ENCODE assay signal across 14 mouse cellular contexts in the genomic region with DNA sequence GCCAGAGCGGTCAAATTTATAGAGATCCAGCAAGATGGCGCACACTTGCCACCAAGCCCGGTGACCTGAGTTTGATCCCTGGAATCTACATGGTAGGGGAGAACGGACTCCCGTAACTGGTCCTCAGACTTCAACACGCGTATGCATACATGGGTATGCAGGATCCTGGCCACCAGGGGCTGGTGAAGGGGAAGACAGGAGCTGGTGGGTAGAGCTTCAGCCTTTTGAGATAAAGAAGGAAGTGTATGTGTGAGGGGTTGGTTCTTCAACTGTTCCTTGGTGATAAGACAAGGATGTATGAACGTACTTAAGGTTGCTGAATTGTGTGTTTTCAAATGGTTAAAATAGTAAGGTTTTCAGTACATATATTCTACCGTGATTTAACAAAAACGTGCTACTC. TPM values are rescaled to one million over a fixed set of nuclear protein-coding genes. Genes with fewer than 3 reads are reported as not detected.
A peak's percentile ranks its signal among the peaks of the same experiment; 100 is the strongest.
DNase-seq lines count a peak whose midpoint lies in the region; ATAC-seq and TF ChIP-seq lines count a peak whose summit lies in the region.
"Had no signal": no experiment of that assay in that cellular context is flagged by ENCODE, and none has a peak within 500 bp of the region (broad histone marks: within the 10 kb centered on the region; RNA-seq: fewer than 3 reads in every experiment).

No protein-coding gene starts in this region.

- peaks cover 18% of the 10 kb centered on the region for H3K36me3 ChIP-seq in forebrain, embryonic 10.5 days (replicated peaks)
- H3K36me3 ChIP-seq in forebrain, embryonic 14.5 days (ENCODE audit: control insufficient read depth, insufficient read depth, low read length), result peaks cover 5% of the 10 kb centered on the region; the same call in 1 of the 2 replicates
- peaks cover 8% of the 10 kb centered on the region for H3K36me3 ChIP-seq in liver, embryonic 14.5 days (replicated peaks; ENCODE audit: control insufficient read depth, insufficient read depth, low read depth)
- H3K36me3 ChIP-seq in embryonic facial prominence, embryonic 10.5 days (replicated peaks), result peaks cover 19% of the 10 kb centered on the region
- H3K36me3 ChIP-seq in forebrain, embryonic 11.5 days (ENCODE audit: control insufficient read depth, insufficient read depth, low read length), result peaks cover 4% of the 10 kb centered on the region; the same call in 1 of the 2 replicates

- no peak overlapping the region for H3K4me2 ChIP-seq in forebrain, embryonic 14.5 days (ENCODE audit: low read length)
- H3K4me2 ChIP-seq in liver, embryonic 14.5 days (ENCODE audit: low read depth), result peak overlapping the region; percentile 75
- no peak overlapping the region for H3K4me2 ChIP-seq in forebrain, embryonic 11.5 days (ENCODE audit: low read depth, low read length, severe bottlenecking)

- H3K27ac ChIP-seq in forebrain, embryonic 10.5 days, result no peak overlapping the region
- H3K27ac ChIP-seq in forebrain, embryonic 14.5 days (ENCODE audit: low read depth, low read length), result no peak overlapping the region
- peak overlapping the region; percentile 54 for H3K27ac ChIP-seq in liver, embryonic 14.5 days
- no peak overlapping the region for H3K27ac ChIP-seq in embryonic facial prominence, embryonic 10.5 days (replicated peaks)
- H3K27ac ChIP-seq in forebrain, embryonic 11.5 days (ENCODE audit: low read depth, low read length), result no peak overlapping the region

- WGBS in forebrain, embryonic 10.5 days, result 95% methylated on average over 10 of the region's 10 CpGs
- WGBS in forebrain, embryonic 14.5 days, result 94% methylated on average over 10 of the region's 10 CpGs
- WGBS in liver, embryonic 14.5 days (ENCODE audit: insufficient replicate concordance), result 53% methylated on average over 10 of the region's 10 CpGs
- WGBS in embryonic facial prominence, embryonic 10.5 days, result 94% methylated on average over 10 of the region's 10 CpGs
- 94% methylated on average over 10 of the region's 10 CpGs for WGBS in forebrain, embryonic 11.5 days

- no peaks in the 10 kb centered on the region for H3K27me3 ChIP-seq in forebrain, embryonic 10.5 days (ENCODE audit: poor library complexity, severe bottlenecking)
- no peaks in the 10 kb centered on the region for H3K27me3 ChIP-seq in forebrain, embryonic 14.5 days (replicated peaks; ENCODE audit: control insufficient read depth, insufficient read depth, low read length)
- no peaks in the 10 kb centered on the region for H3K27me3 ChIP-seq in liver, embryonic 14.5 days (ENCODE audit: control insufficient read depth, insufficient read depth, low read length)
- no peaks in the 10 kb centered on the region for H3K27me3 ChIP-seq in embryonic facial prominence, embryonic 10.5 days (replicated peaks; ENCODE audit: low read depth, poor library complexity, severe bottlenecking)
- no peaks in the 10 kb centered on the region for H3K27me3 ChIP-seq in forebrain, embryonic 11.5 days (ENCODE audit: control insufficient read depth, insufficient read depth, low read length)

- H3K9ac ChIP-seq in forebrain, embryonic 14.5 days (ENCODE audit: low read length), result no peak overlapping the region
- H3K9ac ChIP-seq in liver, embryonic 14.5 days (replicated peaks), result no peak overlapping the region; the same call in 1 of the 2 replicates
- no peak overlapping the region for H3K9ac ChIP-seq in forebrain, embryonic 11.5 days (ENCODE audit: low read length)

- no peaks in the 10 kb centered on the region; the same call in 1 of the 2 replicates for H3K9me3 ChIP-seq in forebrain, embryonic 10.5 days
- no peaks in the 10 kb centered on the region for H3K9me3 ChIP-seq in forebrain, embryonic 14.5 days (replicated peaks; ENCODE audit: control insufficient read depth, low read length)
- no peaks in the 10 kb centered on the region for H3K9me3 ChIP-seq in liver, embryonic 14.5 days (ENCODE audit: control insufficient read depth, low read length)
- no peaks in the 10 kb centered on the region for H3K9me3 ChIP-seq in embryonic facial prominence, embryonic 10.5 days
- H3K9me3 ChIP-seq in forebrain, embryonic 11.5 days (ENCODE audit: control insufficient read depth, low read length), result no peaks in the 10 kb centered on the region
- H3K9me3 ChIP-seq: limb, embryonic 10.5 days had no signal

- DNase-seq in forebrain, embryonic 10.5 days (ENCODE audit: extremely low spot score, low spot score), result no peak
- DNase-seq in forebrain, embryonic 14.5 days (ENCODE audit: low spot score), result no peak
- DNase-seq in 416B (ENCODE audit: low read depth), result peak; percentile 38
- DNase-seq in c-Kit-positive CD71-positive TER-119-negative erythroid progenitor cells, embryonic 14.5 days (ENCODE audit: low read depth), result peak; percentile 58
- DNase-seq in liver, embryonic 14.5 days (ENCODE audit: low read depth in 3 of 3, low spot score in 3 of 3), result peak; percentile 61 to 67 (median 64)
- no peak for DNase-seq in embryonic facial prominence, embryonic 10.5 days (ENCODE audit: low spot score)
- DNase-seq in forebrain, embryonic 11.5 days (ENCODE audit: low spot score), result no peak
- no peak for DNase-seq in kidney, postnatal 10 days
- DNase-seq: adrenal gland, postnatal 36 days; heart, postnatal 4 days; kidney, adult 11 months; lung, postnatal 36 days; right cerebral cortex, postnatal 25 days had no signal

- TF ChIP-seq EP300 in liver, embryonic 14.5 days (IDR thresholded peaks at IDR 0.05; ENCODE audit: low read depth), result peak; percentile 66

- peaks cover 23% of the 10 kb centered on the region for H3K4me1 ChIP-seq in forebrain, embryonic 10.5 days
- peaks cover 4% of the 10 kb centered on the region; the same call in 1 of the 2 replicates for H3K4me1 ChIP-seq in forebrain, embryonic 14.5 days (ENCODE audit: control insufficient read depth, insufficient read depth, low read length)
- peaks cover 21 to 29% of the 10 kb centered on the region in 2 experiments for H3K4me1 ChIP-seq in liver, embryonic 14.5 days (replicated peaks; ENCODE audit: control insufficient read depth in 2 of 2, insufficient read depth in 2 of 2, low read length in 1 of 2)
- peaks cover 9% of the 10 kb centered on the region for H3K4me1 ChIP-seq in embryonic facial prominence, embryonic 10.5 days
- peaks cover 3% of the 10 kb centered on the region; the same call in 1 of the 2 replicates for H3K4me1 ChIP-seq in forebrain, embryonic 11.5 days (replicated peaks; ENCODE audit: control insufficient read depth, insufficient read depth, low read length)

- TF ChIP-seq CTCF in liver, embryonic 14.5 days (IDR thresholded peaks at IDR 0.05; ENCODE audit: low read depth), result peak; percentile 77

- no peak for ATAC-seq in forebrain, embryonic 14.5 days
- peak; percentile 69 for ATAC-seq in liver, embryonic 14.5 days (ENCODE audit: insufficient read depth)
- ATAC-seq in forebrain, embryonic 11.5 days (replicated peaks; ENCODE audit: low FRiP score), result no peak

- peak overlapping the region; percentile 83; the same call in 1 of the 2 replicates for H3K4me3 ChIP-seq in forebrain, embryonic 10.5 days
- no peak overlapping the region for H3K4me3 ChIP-seq in forebrain, embryonic 14.5 days (ENCODE audit: low read depth, low read length)
- H3K4me3 ChIP-seq in liver, embryonic 14.5 days (ENCODE audit: insufficient read depth in 1 of 2, low read depth in 2 of 2, low read length in 2 of 2), result peak overlapping the region; percentile 26 to 61
- H3K4me3 ChIP-seq in embryonic facial prominence, embryonic 10.5 days, result no peak overlapping the region
- no peak overlapping the region for H3K4me3 ChIP-seq in forebrain, embryonic 11.5 days (ENCODE audit: low read depth, low read length)

RNA-seq across cellular contexts. Expression of gene Mlh3, which starts 8.5 kb away (rescaled TPM):
- polyA plus RNA-seq in forebrain, embryonic 10.5 days (2016; fragmentation: Nextera tagmentation; extraction: Ambion mirVana), result 8.7 and 9.4 TPM in 2 replicates
- polyA plus RNA-seq in forebrain, embryonic 14.5 days (2014; fragmentation: Nextera tagmentation; extraction: Ambion mirVana), result 9.0 and 11.1 TPM in 2 replicates
- polyA plus RNA-seq in liver, embryonic 14.5 days (2012; rRNA removed), result 1.7 and 2.0 TPM in 2 replicates
- polyA plus RNA-seq in liver, embryonic 14.5 days (2014; fragmentation: Nextera tagmentation; extraction: Ambion mirVana), result 2.3 TPM in 2 replicates
- polyA plus RNA-seq in embryonic facial prominence, embryonic 10.5 days (2016; fragmentation: Nextera tagmentation; extraction: Ambion mirVana), result 7.6 and 8.2 TPM in 2 replicates
- 8.7 and 9.8 TPM in 2 replicates for polyA plus RNA-seq in forebrain, embryonic 11.5 days (2014; fragmentation: Nextera tagmentation; extraction: Ambion mirVana)

RNA-seq across cellular contexts. Expression of gene Acyp1, which starts 9.3 kb away (rescaled TPM):
- polyA plus RNA-seq in forebrain, embryonic 10.5 days (2016; fragmentation: Nextera tagmentation; extraction: Ambion mirVana), result 50.7 and 53.4 TPM in 2 replicates
- 60.3 and 65.9 TPM in 2 replicates for polyA plus RNA-seq in forebrain, embryonic 14.5 days (2014; fragmentation: Nextera tagmentation; extraction: Ambion mirVana)
- polyA plus RNA-seq in liver, embryonic 14.5 days (2012; rRNA removed), result 24.2 and 27.1 TPM in 2 replicates
- polyA plus RNA-seq in liver, embryonic 14.5 days (2014; fragmentation: Nextera tagmentation; extraction: Ambion mirVana), result 65.3 and 68.5 TPM in 2 replicates
- 47.3 and 50.6 TPM in 2 replicates for polyA plus RNA-seq in embryonic facial prominence, embryonic 10.5 days (2016; fragmentation: Nextera tagmentation; extraction: Ambion mirVana)
- 53.6 and 61.9 TPM in 2 replicates for polyA plus RNA-seq in forebrain, embryonic 11.5 days (2014; fragmentation: Nextera tagmentation; extraction: Ambion mirVana)

RNA-seq across cellular contexts. Expression of gene Zc2hc1c, which starts 9.5 kb away (rescaled TPM):
- 1.3 and 1.7 TPM in 2 replicates for polyA plus RNA-seq in forebrain, embryonic 10.5 days (2016; fragmentation: Nextera tagmentation; extraction: Ambion mirVana)
- polyA plus RNA-seq in forebrain, embryonic 14.5 days (2014; fragmentation: Nextera tagmentation; extraction: Ambion mirVana), result 0.95 and 1.4 TPM in 2 replicates
- polyA plus RNA-seq in liver, embryonic 14.5 days (2012; rRNA removed), result 0.02 TPM in 2 replicates
- polyA plus RNA-seq in liver, embryonic 14.5 days (2014; fragmentation: Nextera tagmentation; extraction: Ambion mirVana), result 0.03 and 0.19 TPM in 2 replicates
- 0.90 and 0.92 TPM in 2 replicates for polyA plus RNA-seq in embryonic facial prominence, embryonic 10.5 days (2016; fragmentation: Nextera tagmentation; extraction: Ambion mirVana)
- polyA plus RNA-seq in forebrain, embryonic 11.5 days (2014; fragmentation: Nextera tagmentation; extraction: Ambion mirVana), result 1.2 and 1.8 TPM in 2 replicates

RNA-seq across cellular contexts. Expression of gene Eif2b2, which starts 59.6 kb away (rescaled TPM):
- 123 and 129 TPM in 2 replicates for polyA plus RNA-seq in forebrain, embryonic 10.5 days (2016; fragmentation: Nextera tagmentation; extraction: Ambion mirVana)
- polyA plus RNA-seq in forebrain, embryonic 14.5 days (2014; fragmentation: Nextera tagmentation; extraction: Ambion mirVana), result 95.5 and 102 TPM in 2 replicates
- 38.3 and 47.8 TPM in 2 replicates for polyA plus RNA-seq in liver, embryonic 14.5 days (2012; rRNA removed)
- 39.9 and 49.4 TPM in 2 replicates for polyA plus RNA-seq in liver, embryonic 14.5 days (2014; fragmentation: Nextera tagmentation; extraction: Ambion mirVana)
- polyA plus RNA-seq in embryonic facial prominence, embryonic 10.5 days (2016; fragmentation: Nextera tagmentation; extraction: Ambion mirVana), result 119 and 122 TPM in 2 replicates
- 98.9 and 109 TPM in 2 replicates for polyA plus RNA-seq in forebrain, embryonic 11.5 days (2014; fragmentation: Nextera tagmentation; extraction: Ambion mirVana)

Comparison
In these comparisons a context has a peak if more than half of its experiments do, and no peak if none do; other contexts are left out.
1. H3K4me3 ChIP-seq: peak in forebrain, embryonic 10.5 days (single experiment) and liver, embryonic 14.5 days (2 of 2); none in forebrain, embryonic 14.5 days (single experiment), embryonic facial prominence, embryonic 10.5 days (single experiment) and forebrain, embryonic 11.5 days (single experiment).
2. DNase-seq: peak in 416B (single experiment), c-Kit-positive CD71-positive TER-119-negative erythroid progenitor cells, embryonic 14.5 days (single experiment) and liver, embryonic 14.5 days (3 of 3); none in forebrain, embryonic 10.5 days (single experiment), forebrain, embryonic 14.5 days (single experiment), embryonic facial prominence, embryonic 10.5 days (single experiment), forebrain, embryonic 11.5 days (single experiment) and kidney, postnatal 10 days (single experiment).